Mouse (Mus musculus): ENCODE data around the gene Wdtc1.

Wdtc1 gene

GRCm38 (mm10) chr4:133281951-133282481, 71.3 kb downstream of the Wdtc1 start:
- no peak for DNase-seq (ENCODE audit: low spot score)

GRCm38 (mm10) chr4:133281513-133281912, 71.8 kb downstream of the Wdtc1 start:
- DNase-seq (ENCODE audit: low spot score) = no peak

GRCm38 (mm10) chr4:133278482-133278881, 74.8 kb downstream of the Wdtc1 start:
- no peak for DNase-seq (ENCODE audit: low spot score)

- no peak for DNase-seq (ENCODE audit: low spot score)
These were observed 75.2 kb downstream of the Wdtc1 start for GRCm38 (mm10) chr4:133278067-133278466.

GRCm38 (mm10) chr4:133277104-133278026, 75.9 kb downstream of the Wdtc1 start, which contains the start of gene Tmem222:
TSS of gene Tmem222 (minus strand) at chr4:133277792.
- peak; percentile 86 for DNase-seq (ENCODE audit: low spot score)

GRCm38 (mm10) chr4:133270929-133271328, 82.4 kb downstream of the Wdtc1 start:
- no peak for DNase-seq (ENCODE audit: low spot score)

GRCm38 (mm10) chr4:133269596-133269995, 83.7 kb downstream of the Wdtc1 start:
- DNase-seq (ENCODE audit: low spot score) = no peak

- DNase-seq (ENCODE audit: low spot score) = no peak
These were observed 84.3 kb downstream of the Wdtc1 start for GRCm38 (mm10) chr4:133268931-133269330.

GRCm38 (mm10) chr4:133266248-133266880, 86.9 kb downstream of the Wdtc1 start:
- no peak for DNase-seq (ENCODE audit: low spot score)

- DNase-seq (ENCODE audit: low spot score) = no peak
These were observed 87.5 kb downstream of the Wdtc1 start for GRCm38 (mm10) chr4:133265759-133266158.

GRCm38 (mm10) chr4:133265297-133265696, 88.0 kb downstream of the Wdtc1 start:
- DNase-seq (ENCODE audit: low spot score) = no peak

GRCm38 (mm10) chr4:133264559-133264958, 88.7 kb downstream of the Wdtc1 start:
- no peak for DNase-seq (ENCODE audit: low spot score)

- no peak for DNase-seq (ENCODE audit: low spot score)
These were observed 89.5 kb downstream of the Wdtc1 start for GRCm38 (mm10) chr4:133263756-133264155.

GRCm38 (mm10) chr4:133262882-133263281, 90.4 kb downstream of the Wdtc1 start, which contains the start of gene Sytl1:
TSS of gene Sytl1 (minus strand) at chr4:133263113.
- DNase-seq (ENCODE audit: low spot score) = no peak

GRCm38 (mm10) chr4:133262375-133262765, 90.9 kb downstream of the Wdtc1 start:
- DNase-seq (ENCODE audit: low spot score) = no peak

GRCm38 (mm10) chr4:133261641-133262374, 91.5 kb downstream of the Wdtc1 start:
- DNase-seq (ENCODE audit: low spot score) = no peak

- DNase-seq (ENCODE audit: low spot score) = no peak
These were observed 95.4 kb downstream of the Wdtc1 start for GRCm38 (mm10) chr4:133257798-133258408.

- DNase-seq (ENCODE audit: low spot score) = no peak
These were observed 96.1 kb downstream of the Wdtc1 start for GRCm38 (mm10) chr4:133257230-133257629.

- DNase-seq (ENCODE audit: low spot score) = no peak
These were observed 96.5 kb downstream of the Wdtc1 start for GRCm38 (mm10) chr4:133256820-133257219.

- DNase-seq (ENCODE audit: low spot score) = no peak
These were observed 97.9 kb downstream of the Wdtc1 start for GRCm38 (mm10) chr4:133255392-133255791.

- no peak for DNase-seq (ENCODE audit: low spot score)
These were observed 99.9 kb downstream of the Wdtc1 start for GRCm38 (mm10) chr4:133253412-133253811.

GRCm38 (mm10) chr4:133252089-133252488, 101.2 kb downstream of the Wdtc1 start:
- no peak for DNase-seq (ENCODE audit: low spot score)

Data from ovary, postnatal 10 days (tissue).